Comparison of ENCODE assay signal across 29 mouse cellular contexts in genomic region chr9:57389131-57389530, GRCm38 (mm10). TPM values are rescaled to one million over a fixed set of nuclear protein-coding genes. Genes with fewer than 3 reads are reported as not detected.
A peak's percentile ranks its signal among the peaks of the same experiment; 100 is the strongest.
DNase-seq lines count a peak whose midpoint lies in the region; ATAC-seq and TF ChIP-seq lines count a peak whose summit lies in the region.
"Had no signal": no experiment of that assay in that cellular context is flagged by ENCODE, and none has a peak within 500 bp of the region (broad histone marks: within the 10 kb centered on the region; RNA-seq: fewer than 3 reads in every experiment).

No protein-coding gene starts in this region.

- no peak overlapping the region for H3K9ac ChIP-seq in heart, embryonic 12.5 days
- no peak overlapping the region for H3K9ac ChIP-seq in forebrain, embryonic 12.5 days
- H3K9ac ChIP-seq: embryonic facial prominence, embryonic 13.5 days; limb, embryonic 13.5 days; lung, embryonic 15.5 days; neural tube, embryonic 12.5 days had no signal

- 0% methylated on average over 1 of the region's 1 CpGs for WGBS in heart, embryonic 12.5 days
- WGBS in forebrain, embryonic 12.5 days: 23% methylated on average over 1 of the region's 1 CpGs

- no peak overlapping the region; the same call in 1 of the 2 replicates for H3K27ac ChIP-seq in heart, embryonic 12.5 days (ENCODE audit: poor library complexity, severe bottlenecking)
- H3K27ac ChIP-seq in forebrain, embryonic 12.5 days: no peak overlapping the region
- H3K27ac ChIP-seq: embryonic facial prominence, embryonic 13.5 days; forebrain, embryonic 10.5 days; layer of hippocampus, adult 2 months; limb, embryonic 13.5 days; lung, embryonic 15.5 days; midbrain, embryonic 10.5 days; neural tube, embryonic 12.5 days had no signal

- H3K4me3 ChIP-seq in heart, embryonic 12.5 days: no peak overlapping the region
- no peak overlapping the region for H3K4me3 ChIP-seq in forebrain, embryonic 12.5 days (replicated peaks)
- H3K4me3 ChIP-seq: embryonic facial prominence, embryonic 13.5 days; forebrain, embryonic 10.5 days; layer of hippocampus, adult 2 months; limb, embryonic 13.5 days; lung, embryonic 15.5 days; midbrain, embryonic 10.5 days; myocyte; neural tube, embryonic 12.5 days had no signal

- no peak for TF ChIP-seq CTCF in brain, embryonic 14.5 days (IDR thresholded peaks at IDR 0.05; ENCODE audit: borderline replicate concordance, extremely low read depth, insufficient read depth, insufficient read length)

- no peak for TF ChIP-seq POLR2A in brain, embryonic 14.5 days (IDR thresholded peaks at IDR 0.05; ENCODE audit: borderline replicate concordance, extremely low read depth, insufficient read depth, insufficient read length, poor library complexity, severe bottlenecking)

- peaks cover 6% of the 10 kb centered on the region for H3K4me1 ChIP-seq in heart, embryonic 12.5 days (replicated peaks)
- no peaks in the 10 kb centered on the region for H3K4me1 ChIP-seq in forebrain, embryonic 12.5 days
- H3K4me1 ChIP-seq: embryonic facial prominence, embryonic 13.5 days; forebrain, embryonic 10.5 days; limb, embryonic 13.5 days; lung, embryonic 15.5 days; midbrain, embryonic 10.5 days; neural tube, embryonic 12.5 days had no signal

- no peak for ATAC-seq in heart, embryonic 12.5 days (ENCODE audit: insufficient number of reproducible peaks, low FRiP score)
- ATAC-seq in forebrain, embryonic 12.5 days (ENCODE audit: low FRiP score): no peak
- ATAC-seq: hindbrain, embryonic 16.5 days; midbrain, embryonic 16.5 days had no signal

- H3K9me3 ChIP-seq in heart, embryonic 12.5 days (replicated peaks): no peaks in the 10 kb centered on the region
- H3K9me3 ChIP-seq in forebrain, embryonic 12.5 days: no peaks in the 10 kb centered on the region
- H3K9me3 ChIP-seq: embryonic facial prominence, embryonic 13.5 days; forebrain, embryonic 10.5 days; limb, embryonic 13.5 days; lung, embryonic 15.5 days; midbrain, embryonic 10.5 days; neural tube, embryonic 12.5 days had no signal

- no peaks in the 10 kb centered on the region for H3K27me3 ChIP-seq in heart, embryonic 12.5 days (replicated peaks)
- no peaks in the 10 kb centered on the region for H3K27me3 ChIP-seq in forebrain, embryonic 12.5 days
- H3K27me3 ChIP-seq: embryonic facial prominence, embryonic 13.5 days; limb, embryonic 13.5 days; lung, embryonic 15.5 days; neural tube, embryonic 12.5 days had no signal

- H3K4me2 ChIP-seq in heart, embryonic 12.5 days: no peak overlapping the region
- no peak overlapping the region for H3K4me2 ChIP-seq in forebrain, embryonic 12.5 days
- H3K4me2 ChIP-seq: embryonic facial prominence, embryonic 13.5 days; limb, embryonic 13.5 days; liver, embryonic 11.5 days; lung, embryonic 15.5 days; neural tube, embryonic 12.5 days had no signal

- no peaks in the 10 kb centered on the region for H3K36me3 ChIP-seq in heart, embryonic 12.5 days
- H3K36me3 ChIP-seq in forebrain, embryonic 12.5 days (replicated peaks): no peaks in the 10 kb centered on the region
- H3K36me3 ChIP-seq: embryonic facial prominence, embryonic 13.5 days; forebrain, embryonic 10.5 days; limb, embryonic 13.5 days; lung, embryonic 15.5 days; midbrain, embryonic 10.5 days; neural tube, embryonic 12.5 days had no signal

- DNase-seq in heart, postnatal 10 days: peak; percentile 25 to 31
- peak; percentile 58 for DNase-seq in ovary, postnatal 36 days (ENCODE audit: low spot score)
- DNase-seq in ovary, postnatal 10 days (ENCODE audit: low spot score): no peak
- DNase-seq in brain, embryonic 14.5 days (ENCODE audit: low read depth): peak; percentile 31
- peak; percentile 82 for DNase-seq in testis, postnatal 14 days (ENCODE audit: low spot score)
- DNase-seq in urinary bladder, postnatal 25 days (ENCODE audit: low spot score): no peak
- DNase-seq: adrenal gland, postnatal 14 days; B cell, adult 2 months; cerebellum, adult 18-20 months; gastrocnemius, postnatal 10 days; kidney, adult 18-20 months; kidney, postnatal 36 days; lung, postnatal 36 days; right cerebral cortex, adult 18-20 months; spleen, adult 18-20 months; thymus, postnatal 4 days had no signal

- intact Hi-C loops in heart, postnatal 10 days (cut with DNase I): loop anchor here (5.0 kb wide), 1 partner anchor 33 kb away; no protein-coding TSS in a partner anchor

RNA-seq across cellular contexts. Expression of gene Ppcdc, which starts 50.8 kb away (rescaled TPM):
- total RNA-seq in heart, postnatal 10 days (2021): 1 to 10 TPM; 5.7 to 9.5 TPM
- polyA plus RNA-seq in heart, embryonic 12.5 days (2016; fragmentation: Nextera tagmentation; extraction: Ambion mirVana): 19.4 and 20.2 TPM in 2 replicates
- polyA plus RNA-seq in brain, embryonic 14.5 days (2012; rRNA removed): 17.9 and 21.1 TPM in 2 replicates
- 24.4 and 24.7 TPM in 2 replicates for polyA plus RNA-seq in forebrain, embryonic 12.5 days (2016; fragmentation: Nextera tagmentation; extraction: Ambion mirVana)

Comparison
In these comparisons a context has a peak if more than half of its experiments do, and no peak if none do; other contexts are left out.
1. DNase-seq: peak in heart, postnatal 10 days (2 of 2), ovary, postnatal 36 days (single experiment), brain, embryonic 14.5 days (single experiment) and testis, postnatal 14 days (single experiment); none in ovary, postnatal 10 days (single experiment) and urinary bladder, postnatal 25 days (single experiment).